Mouse (Mus musculus) lung, postnatal 4 days (tissue): ENCODE measurements around the gene 2510009E07Rik.
A peak's percentile ranks its signal among the peaks of the same experiment; 100 is the strongest.

ENCODE experiments used
- DNase-seq, 2 experiments: peaks; one replicate each; pipeline ENCODE4 v3.0.0; 2021

The 2510009E07Rik gene

GRCm38 (mm10) chr16:21634460-21634859 is 60.0 kb downstream of the 2510009E07Rik start:
- peak in 1 of 2 experiments; percentile 8 for DNase-seq

GRCm38 (mm10) chr16:21631815-21632222 is 62.6 kb downstream of the 2510009E07Rik start:
- DNase-seq, result no peak

DNA sequence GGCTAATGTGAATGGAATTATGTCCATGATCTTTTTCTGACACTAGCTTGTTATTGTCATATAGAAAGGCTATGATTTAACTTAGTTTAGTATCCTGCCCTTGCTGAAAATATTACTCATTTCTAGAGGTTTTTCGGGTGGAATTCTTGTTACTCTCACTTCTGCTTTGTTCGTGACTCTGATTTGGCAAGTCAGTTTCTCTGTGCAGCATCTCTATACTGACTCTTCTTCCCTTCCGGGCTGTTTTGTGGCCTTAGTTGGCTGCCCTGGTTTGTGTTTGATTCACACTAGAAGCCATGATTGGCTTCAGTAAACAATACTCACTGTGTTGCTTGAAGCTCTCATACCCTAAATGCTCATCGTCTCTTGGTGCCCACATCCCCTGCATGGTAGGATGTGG is 63.9 kb downstream of the 2510009E07Rik start:
- DNase-seq, result no peak

DNA sequence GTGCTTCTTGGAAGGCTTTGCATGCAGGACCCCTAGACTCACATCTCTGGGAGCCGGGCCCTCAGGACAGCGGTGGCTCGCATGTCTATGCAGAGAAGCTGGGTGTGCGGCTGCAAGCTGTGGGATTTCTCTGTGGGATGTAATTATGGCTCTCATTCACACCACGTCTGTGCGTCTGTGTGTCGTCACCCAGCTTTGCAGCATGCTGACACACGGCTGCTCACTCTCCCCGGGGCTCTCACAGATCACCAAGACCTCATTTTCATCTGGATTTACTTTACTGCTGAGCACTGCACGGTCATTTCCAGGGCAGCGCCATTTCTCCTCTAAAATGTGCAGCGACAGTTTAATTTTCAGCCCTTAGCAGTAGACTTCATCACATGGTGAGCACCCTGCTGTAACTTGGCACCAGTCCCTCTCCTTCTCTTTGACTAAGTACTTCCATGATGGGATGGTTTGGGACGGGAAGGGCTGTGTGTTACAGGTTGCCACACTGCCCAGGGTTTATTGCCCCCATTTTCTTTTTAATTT is 66.3 kb downstream of the 2510009E07Rik start:
- no peak for DNase-seq

GRCm38 (mm10) chr16:21627248-21627647 is 67.2 kb downstream of the 2510009E07Rik start:
- no peak for DNase-seq

GRCm38 (mm10) chr16:21625784-21626634 is 68.5 kb downstream of the 2510009E07Rik start:
- DNase-seq, result no peak

DNA sequence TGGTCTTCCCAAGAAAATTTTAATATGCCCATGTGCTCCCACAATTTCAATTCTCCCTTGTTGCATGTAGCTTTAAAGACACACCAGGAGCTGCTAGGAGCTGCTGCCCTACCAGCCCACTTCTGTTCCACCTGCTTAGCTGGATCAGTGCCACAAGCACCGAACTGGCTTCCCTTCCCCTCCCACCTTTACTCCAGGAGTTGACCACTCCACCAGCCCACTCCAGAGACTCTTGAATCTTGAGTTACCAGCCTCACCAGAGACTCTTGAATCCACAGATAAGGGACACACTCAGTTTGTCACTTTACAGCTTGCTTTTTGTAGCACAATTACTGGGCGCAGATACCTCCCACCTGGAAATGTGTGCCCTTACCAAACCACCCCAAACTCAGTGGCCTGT is 73.8 kb downstream of the 2510009E07Rik start:
- DNase-seq, result peak in 1 of 2 experiments; percentile 41

GRCm38 (mm10) chr16:21615802-21616201 is 78.7 kb downstream of the 2510009E07Rik start:
- peak in 1 of 2 experiments; percentile 57 for DNase-seq

DNA sequence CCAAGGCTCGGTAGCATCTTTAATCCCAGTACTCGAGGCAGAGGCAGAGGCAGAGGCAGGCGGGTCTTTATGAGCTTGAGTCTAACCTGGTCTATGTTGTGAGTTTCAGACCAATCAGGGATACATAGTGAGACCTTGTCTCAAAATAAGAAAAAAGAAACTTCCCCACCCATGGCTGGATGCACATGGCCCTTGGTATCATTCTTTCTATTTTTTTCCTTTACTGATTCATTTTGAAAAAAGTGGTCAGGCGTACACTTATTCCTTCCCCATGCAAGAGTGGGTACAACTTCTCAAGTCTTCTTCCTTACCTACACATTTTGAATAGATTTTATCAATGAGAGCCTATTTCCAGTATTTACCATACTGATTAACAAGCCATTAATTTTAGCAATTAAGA is 84.0 kb downstream of the 2510009E07Rik start:
- no peak for DNase-seq

- peak in 1 of 2 experiments; percentile 49 for DNase-seq
Measured at GRCm38 (mm10) chr16:21608176-21608865, 86.1 kb downstream of the 2510009E07Rik start.

DNA sequence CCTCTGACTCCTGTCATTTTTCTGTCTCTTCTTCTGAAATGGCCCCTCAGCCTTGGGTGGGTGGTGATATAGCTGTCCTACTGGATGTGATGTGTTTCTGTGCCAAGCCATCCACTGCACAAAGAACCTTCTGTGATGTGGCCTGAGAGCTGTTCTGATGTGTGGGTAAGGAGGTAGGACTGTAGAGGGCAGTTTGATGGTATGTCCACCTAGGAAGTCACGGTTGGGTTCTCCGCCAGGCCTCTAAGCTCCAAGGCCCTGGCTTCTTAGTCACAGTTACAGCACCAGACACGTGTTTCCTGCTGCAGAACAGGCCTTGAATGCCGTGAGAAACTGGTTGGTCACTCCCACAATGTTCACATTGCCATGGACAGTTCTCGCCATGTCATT is 86.8 kb downstream of the 2510009E07Rik start:
- no peak for DNase-seq

DNA sequence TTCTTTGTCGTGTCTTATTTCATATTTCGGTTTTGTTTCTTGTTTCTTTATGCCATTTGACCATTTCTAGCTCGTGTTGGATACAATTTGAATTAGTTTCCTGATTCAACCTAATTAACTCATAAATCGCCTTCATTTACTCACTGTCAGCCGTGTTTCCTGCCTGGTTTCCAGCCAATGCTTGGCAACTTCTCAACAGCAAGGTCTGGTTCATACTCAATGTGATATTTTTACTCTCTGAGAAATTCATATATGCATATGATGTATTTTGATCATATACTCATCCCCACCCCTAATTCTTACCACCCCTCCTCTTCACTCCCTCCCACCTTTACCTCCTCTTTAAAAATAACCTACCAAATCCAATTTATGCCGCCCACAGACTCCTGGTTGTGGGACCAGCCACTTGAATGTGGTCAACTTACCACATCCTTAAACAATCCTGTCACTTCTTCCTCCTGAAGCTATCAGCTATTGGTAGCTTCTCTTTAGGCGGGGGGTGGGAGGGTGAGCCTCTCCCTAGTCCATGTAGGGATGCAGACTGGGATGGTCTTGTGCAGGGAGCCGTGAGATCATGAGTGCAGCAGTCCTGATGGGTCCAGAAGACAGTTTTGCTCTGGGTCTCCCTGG is 87.3 kb downstream of the 2510009E07Rik start:
- DNase-seq, result peak in 1 of 2 experiments; percentile 30

DNA sequence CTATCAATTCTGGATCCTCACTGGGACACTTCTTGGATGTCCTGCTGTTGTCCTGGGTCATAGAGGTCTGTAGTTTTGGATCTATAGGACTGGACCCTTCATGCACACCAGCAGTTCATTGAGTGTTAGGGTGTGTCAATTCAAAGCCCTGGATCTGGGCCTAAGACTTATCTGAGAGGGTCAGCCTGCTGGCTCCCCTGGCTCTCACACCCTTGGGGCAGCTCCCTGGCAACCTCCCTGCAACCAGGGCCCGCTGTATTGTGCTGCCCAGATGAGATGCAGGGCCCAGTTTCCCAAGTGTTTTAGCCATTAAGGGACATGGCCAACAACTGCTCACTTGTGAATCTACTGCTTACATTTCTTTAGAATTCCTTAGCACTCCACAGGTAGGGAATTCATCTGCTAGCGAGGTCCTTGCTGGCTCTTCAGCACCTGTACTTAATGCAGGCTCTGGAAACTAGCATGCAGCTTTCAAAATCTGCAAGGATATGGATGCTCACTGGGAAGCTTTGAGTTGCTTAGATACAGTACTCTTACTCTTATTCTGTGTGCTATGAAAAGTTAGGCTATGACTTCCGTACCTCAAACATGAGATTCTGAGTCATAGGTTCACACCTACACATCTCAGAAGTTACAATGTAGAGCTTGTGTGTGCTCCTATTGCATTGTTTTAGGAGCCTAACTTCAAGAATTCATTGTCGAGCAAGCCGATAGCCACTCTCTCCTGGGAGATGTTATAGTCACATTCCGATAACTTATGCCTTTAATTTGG is 88.0 kb downstream of the 2510009E07Rik start:
- DNase-seq, result no peak

GRCm38 (mm10) chr16:21604354-21604753 is 90.1 kb downstream of the 2510009E07Rik start:
- DNase-seq, result no peak
